Mouse (Mus musculus) lung, postnatal 0 days (tissue): ENCODE measurements around the gene Farp1. TPM values are rescaled to one million over a fixed set of nuclear protein-coding genes. Genes with fewer than 3 reads are reported as not detected.
A peak's percentile ranks its signal among the peaks of the same experiment; 100 is the strongest.

ENCODE experiments used
- ATAC-seq: fragments of 200-750 bp; cut with Nextera tagmentation; 2 replicates; pipeline ENCODE4 v1.8.0; 2017; ENCODE audit warnings: moderate library complexity
- DNase-seq: peaks from one replicate; pipeline ENCODE4 v3.0.0-alpha.2; 2016; ENCODE audit warnings: low spot score
- H3K27ac ChIP-seq: fragments of 300-500 bp; sonication (generic); 2 replicates; pipeline ENCODE4 v1.5.1; 2014; ENCODE audit warnings: antibody characterized with exemption, mild to moderate bottlenecking, low read length, mixed read lengths
- H3K27me3 ChIP-seq: fragments of 300-500 bp; sonication (generic); replicated peaks from 2 replicates; pipeline ENCODE4 v1.6.1; 2014; ENCODE audit warnings: low read length, mixed read lengths; ENCODE audit not compliant: insufficient read depth
- H3K36me3 ChIP-seq: fragments of 300-500 bp; sonication (generic); 2 replicates; pipeline ENCODE4 v1.6.1; 2014; ENCODE audit warnings: low read length, mixed read lengths; ENCODE audit not compliant: insufficient read depth
- H3K4me1 ChIP-seq: fragments of 300-500 bp; sonication (generic); 2 replicates; pipeline ENCODE4 v1.6.1; 2014; ENCODE audit warnings: antibody characterized with exemption, low read depth, low read length, mixed read lengths; ENCODE audit not compliant: insufficient read depth
- H3K4me2 ChIP-seq: fragments of 300-500 bp; sonication (generic); replicated peaks from 2 replicates; pipeline ENCODE4 v1.6.1; 2014; ENCODE audit warnings: low read depth, mild to moderate bottlenecking, low read length, moderate library complexity, mixed read lengths
- H3K4me3 ChIP-seq: fragments of 300-500 bp; sonication (generic); 2 replicates; pipeline ENCODE4 v1.5.1; 2014; ENCODE audit warnings: low read depth, low read length
- H3K9ac ChIP-seq: fragments of 300-500 bp; sonication (generic); replicated peaks from 2 replicates; pipeline ENCODE4 v1.6.1; 2014; ENCODE audit warnings: low read depth, mild to moderate bottlenecking
- H3K9me3 ChIP-seq: fragments of 300-500 bp; sonication (generic); 2 replicates; pipeline ENCODE4 v1.6.1; 2016; ENCODE audit warnings: low read length, mixed read lengths
- CTCF ChIP-seq: IDR thresholded peaks from 2 replicates; pipeline ENCODE4 v1.5.1; 2016; ENCODE audit warnings: antibody characterized with exemption, mild to moderate bottlenecking
- EP300 ChIP-seq: IDR thresholded peaks from 2 replicates; pipeline ENCODE4 v1.6.1; 2016; ENCODE audit warnings: antibody characterized with exemption, mild to moderate bottlenecking, control low read depth
- WGBS: fragments of 180-500 bp; shearing (Covaris S2); extraction: QIAGEN DNeasy Blood & Tissue Kit; methylation state at CpG from one replicate; pipeline ENCODE4 v1.1.7; 2014; 5-methylcytosine and 5-hydroxymethylcytosine counted together
- polyA plus RNA-seq: library from polyadenylated mRNA; unstranded; fragments of >200 nt; fragmentation: Nextera tagmentation; extraction: Ambion mirVana; gene quantifications from 2 replicates; pipeline ENCODE4 v1.2.1, GENCODE M21; 2015

Farp1 gene
- polyA plus RNA-seq, 1 experiment from 2014 or later, result 17.9 TPM

- Histone ChIP-seq H3K36me3 (no peaks in the 10 kb centered on the region; the same call in 1 of the 2 replicates), H3K4me3 (no peak overlapping the region), H3K4me2 (no peak overlapping the region), H3K27me3 (no peaks in the 10 kb centered on the region), H3K9ac (no peak overlapping the region), H3K27ac (no peak overlapping the region), H3K9me3 (no peaks in the 10 kb centered on the region), H3K4me1 (peaks cover 5% of the 10 kb centered on the region; the same call in 1 of the 2 replicates)
- WGBS, result 46% methylated on average over 3 of the region's 3 CpGs
- ATAC-seq, result no peak
- TF ChIP-seq EP300 (no peak), CTCF (no peak)
- no peak for DNase-seq
Observed at GRCm38 (mm10) chr14:121208159-121208515, 173.1 kb downstream of the Farp1 start.

- Histone ChIP-seq H3K4me2 (no peak overlapping the region), H3K4me3 (no peak overlapping the region), H3K27ac (no peak overlapping the region), H3K4me1 (peaks cover 3% of the 10 kb centered on the region; the same call in 1 of the 2 replicates), H3K9ac (no peak overlapping the region), H3K27me3 (no peaks in the 10 kb centered on the region), H3K36me3 (no peaks in the 10 kb centered on the region; the same call in 1 of the 2 replicates), H3K9me3 (no peaks in the 10 kb centered on the region)
- WGBS, result 57% methylated on average over 3 of the region's 3 CpGs
- DNase-seq, result no peak
- TF ChIP-seq CTCF, result no peak
- ATAC-seq, result no peak
Observed at GRCm38 (mm10) chr14:121210318-121210717, 175.3 kb downstream of the Farp1 start.

- peaks cover 5% of the 10 kb centered on the region; the same call in 1 of the 2 replicates for H3K4me1 ChIP-seq
- H3K4me3 ChIP-seq, result no peak overlapping the region
- DNase-seq (no peak), ATAC-seq (no peak)
- 0 out of 2 replicates have a peak overlapping the region, but pooled peaks have one; percentile 20 for H3K27ac ChIP-seq
- H3K9ac ChIP-seq, result no peak overlapping the region
- H3K9me3 ChIP-seq, result no peaks in the 10 kb centered on the region
- no peak for TF ChIP-seq CTCF
- TF ChIP-seq EP300, result no peak
- H3K36me3 ChIP-seq, result no peaks in the 10 kb centered on the region
- H3K27me3 ChIP-seq, result no peaks in the 10 kb centered on the region
- 72% methylated on average over 4 of the region's 4 CpGs for WGBS
- H3K4me2 ChIP-seq, result no peak overlapping the region
Observed at GRCm38 (mm10) chr14:121213650-121214049, 178.7 kb downstream of the Farp1 start.

GRCm38 (mm10) chr14:121214636-121215257 lies 179.7 kb downstream of the Farp1 start:
- DNase-seq (peak; percentile 63), ATAC-seq (peak; percentile 57)
- Histone ChIP-seq H3K27ac (peak overlapping the region; percentile 70), H3K4me3 (no peak overlapping the region), H3K9me3 (no peaks in the 10 kb centered on the region), H3K4me2 (no peak overlapping the region), H3K4me1 (peaks cover 5% of the 10 kb centered on the region; the same call in 1 of the 2 replicates), H3K36me3 (no peaks in the 10 kb centered on the region), H3K27me3 (no peaks in the 10 kb centered on the region), H3K9ac (no peak overlapping the region)
- TF ChIP-seq EP300, result peak; percentile 83
- no peak for TF ChIP-seq CTCF
- WGBS, result 44% methylated on average over 11 of the region's 11 CpGs

- WGBS, result 29% methylated on average over 5 of the region's 5 CpGs
- DNase-seq (peak; percentile 76), ATAC-seq (peak; percentile 51)
Observed at GRCm38 (mm10) chr14:121215817-121216216, 180.8 kb downstream of the Farp1 start.

GRCm38 (mm10) chr14:121216672-121217071 lies 181.7 kb downstream of the Farp1 start:
- Histone ChIP-seq H3K4me1 (peaks cover 5% of the 10 kb centered on the region; the same call in 1 of the 2 replicates), H3K4me2 (no peak overlapping the region), H3K9ac (no peak overlapping the region), H3K36me3 (no peaks in the 10 kb centered on the region), H3K9me3 (no peaks in the 10 kb centered on the region), H3K27me3 (no peaks in the 10 kb centered on the region), H3K4me3 (no peak overlapping the region), H3K27ac (0 out of 2 replicates have a peak overlapping the region, but pooled peaks have one; percentile 4)
- TF ChIP-seq EP300 (no peak), CTCF (no peak)
- no peak for DNase-seq
- WGBS, result 60% methylated on average over 6 of the region's 6 CpGs
- no peak for ATAC-seq

More at GRCm38 (mm10) chr14:121215817-121216216, 180.8 kb downstream of the Farp1 start:
- Histone ChIP-seq H3K36me3 (no peaks in the 10 kb centered on the region), H3K4me3 (no peak overlapping the region), H3K27ac (peak overlapping the region; percentile 70), H3K4me2 (no peak overlapping the region), H3K27me3 (no peaks in the 10 kb centered on the region), H3K4me1 (peaks cover 5% of the 10 kb centered on the region; the same call in 1 of the 2 replicates), H3K9ac (no peak overlapping the region), H3K9me3 (no peaks in the 10 kb centered on the region)
- TF ChIP-seq EP300, result peak; percentile 67
- no peak for TF ChIP-seq CTCF
